Mouse (Mus musculus) ZHBTc4 (cell line): Measurements from ENCODE around the gene Lmx1a.
A peak's percentile ranks its signal among the peaks of the same experiment; 100 is the strongest.

Source experiments
- DNase-seq: peaks from one replicate; pipeline ENCODE4 v3.0.0-alpha.2; 2011; ENCODE audit warnings: low read depth, low spot score

Gene Lmx1a

GRCm38 (mm10) chr1:167878354-167878753 lies 189.3 kb downstream of the Lmx1a start:
- DNase-seq: no peak

- DNase-seq: no peak
These were observed 196.7 kb downstream of the Lmx1a start for GRCm38 (mm10) chr1:167885776-167886175.

- DNase-seq: no peak
These were observed 199.1 kb downstream of the Lmx1a start for GRCm38 (mm10) chr1:167888120-167888519.

- DNase-seq: peak; percentile 22
These were observed 199.8 kb downstream of the Lmx1a start for GRCm38 (mm10) chr1:167888816-167889215.

GRCm38 (mm10) chr1:167896234-167896633 lies 207.2 kb downstream of the Lmx1a start:
- DNase-seq: peak; percentile 68
